Mouse (Mus musculus): ENCODE results near the gene Otos.

DNA sequence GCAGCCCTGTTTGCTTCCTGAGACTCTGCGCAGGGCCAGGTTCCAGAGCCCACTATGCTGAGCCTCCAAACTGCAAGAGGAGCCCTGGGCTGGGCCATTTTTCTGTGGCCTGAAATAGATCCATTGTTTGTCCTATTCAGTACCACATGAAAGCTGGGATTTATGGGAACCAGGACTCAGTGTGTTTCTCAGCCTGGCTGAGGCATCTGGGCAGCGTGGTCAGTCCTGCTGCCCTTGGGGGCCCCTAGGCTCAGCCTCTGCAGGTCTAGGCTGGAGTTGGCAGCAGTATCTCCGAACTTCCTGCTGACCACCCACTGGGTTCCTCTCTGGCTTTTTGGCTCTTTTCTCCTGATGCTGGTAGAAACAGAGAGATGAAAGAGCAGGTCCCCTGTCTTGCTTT, 2.8 kb upstream of the Otos start:
- TF ChIP-seq CTCF (IDR thresholded peaks at IDR 0.05; ENCODE audit: borderline replicate concordance, insufficient read depth, low read length) = no peak
- no peak for TF ChIP-seq POLR2A (IDR thresholded peaks at IDR 0.05; ENCODE audit: low read depth, low read length)

Data from embryonic fibroblast, embryonic 13.5 days (primary cell).